Mouse (Mus musculus): ENCODE measurements around the gene Mfsd6l.

DNA sequence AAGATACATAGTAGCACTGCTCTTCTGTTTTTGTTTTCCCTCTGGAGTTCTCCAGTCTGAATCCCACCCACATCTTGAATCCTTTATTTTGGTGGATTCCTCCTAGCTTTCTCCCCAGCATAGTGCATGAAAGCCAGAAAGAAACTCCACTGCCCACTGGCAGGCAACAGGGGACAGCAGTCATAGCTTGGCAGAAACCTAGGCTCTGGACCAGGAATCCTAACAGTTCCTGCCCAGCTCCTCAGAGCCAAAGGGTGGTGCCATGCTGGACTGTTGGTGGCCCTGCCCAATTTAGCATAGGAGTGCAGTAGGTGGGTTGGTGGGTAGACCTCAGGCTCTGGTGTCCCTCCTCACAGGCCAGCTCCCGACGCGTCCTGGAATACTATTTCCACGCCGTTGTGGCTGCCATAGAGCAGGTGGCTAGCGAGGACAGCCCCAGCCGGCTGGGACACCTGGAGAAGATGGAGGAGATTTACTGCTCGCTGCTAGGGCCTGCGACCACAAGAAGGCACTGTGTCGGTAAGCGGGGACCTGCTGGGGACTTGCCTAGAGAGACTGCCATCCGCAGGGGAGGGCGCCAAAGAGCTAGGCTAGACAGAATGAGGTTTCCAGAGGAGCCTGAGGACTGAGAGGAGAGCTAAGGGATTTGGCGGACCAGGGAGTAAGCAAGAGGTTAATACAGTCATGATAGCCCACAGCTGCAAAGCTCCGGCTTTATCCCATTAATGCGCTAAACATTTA lies 24.8 kb upstream of the Mfsd6l start:
- TF ChIP-seq CTCF (IDR thresholded peaks at IDR 0.05; ENCODE audit: low read depth, low read length) (no peak), GATA1 (IDR thresholded peaks at IDR 0.05; ENCODE audit: borderline replicate concordance, low read length) (no peak), POLR2AphosphoS5 (IDR thresholded peaks at IDR 0.05; ENCODE audit: insufficient replicate concordance, low read depth, low read length) (no peak), TAL1 (conservative IDR thresholded peaks at IDR 0.05; ENCODE audit: low read depth, low read length) (no peak)

Data from G1E (cell line).